Mouse (Mus musculus) heart, embryonic 14.5 days (tissue): ENCODE results near the gene Snx30. TPM values are rescaled to one million over a fixed set of nuclear protein-coding genes. Genes with fewer than 3 reads are reported as not detected.

Source experiments
- ATAC-seq: fragments of 200-750 bp; cut with Nextera tagmentation; 2 replicates; pipeline ENCODE4 v1.8.0; 2017; ENCODE audit warnings: low read depth, moderate TSS enrichment; ENCODE audit not compliant: insufficient number of reproducible peaks, insufficient read depth, low FRiP score
- H3K27ac ChIP-seq, 2 experiments: fragments of 200-500 bp in 1 of 2; fragments of 300-500 bp in 1 of 2; sonication (generic) in 1 of 2; replicated peaks in 1 of 2; 2 replicates each; pipeline ENCODE4 v1.5.1; 2012 to 2014; ENCODE audit warnings: low read depth in 2 of 2, low read length in 2 of 2, control low read depth in 1 of 2, mild to moderate bottlenecking in 1 of 2, mixed read lengths in 1 of 2; ENCODE audit not compliant: control insufficient read depth in 1 of 2, insufficient read depth in 1 of 2
- H3K27me3 ChIP-seq: fragments of 300-500 bp; sonication (generic); 2 replicates; pipeline ENCODE4 v1.6.1; 2014; ENCODE audit warnings: mild to moderate bottlenecking, low read length, control low read depth; ENCODE audit not compliant: control insufficient read depth, insufficient read depth
- H3K36me3 ChIP-seq: fragments of 300-500 bp; sonication (generic); 2 replicates; pipeline ENCODE4 v1.6.1; 2014; ENCODE audit warnings: mild to moderate bottlenecking, control low read depth, low read length, mixed read lengths; ENCODE audit not compliant: control insufficient read depth, insufficient read depth
- H3K4me1 ChIP-seq, 2 experiments: fragments of 200-500 bp in 1 of 2; fragments of 300-500 bp in 1 of 2; sonication (generic) in 1 of 2; 2 replicates each; pipeline ENCODE4 v1.6.1; 2012 to 2014; ENCODE audit warnings: low read length in 2 of 2, control low read depth in 1 of 2, mixed read lengths in 1 of 2; ENCODE audit not compliant: control insufficient read depth in 2 of 2, insufficient read depth in 2 of 2
- H3K4me2 ChIP-seq: fragments of 300-500 bp; sonication (generic); 2 replicates; pipeline ENCODE4 v1.6.1; 2014; ENCODE audit warnings: mild to moderate bottlenecking, low read length
- H3K4me3 ChIP-seq, 2 experiments: fragments of 200-500 bp in 1 of 2; fragments of 300-500 bp in 1 of 2; sonication (generic) in 1 of 2; 2 replicates each; pipeline ENCODE4 v1.5.1; 2012 to 2014; ENCODE audit warnings: low read length in 2 of 2, mild to moderate bottlenecking in 2 of 2, control low read depth in 1 of 2, low read depth in 1 of 2, moderate library complexity in 1 of 2; ENCODE audit not compliant: control insufficient read depth in 1 of 2, insufficient read depth in 1 of 2
- H3K9ac ChIP-seq: fragments of 300-500 bp; sonication (generic); 2 replicates; pipeline ENCODE4 v1.6.1; 2014; ENCODE audit warnings: mild to moderate bottlenecking, low read length
- H3K9me3 ChIP-seq: fragments of 300-500 bp; sonication (generic); 2 replicates; pipeline ENCODE4 v1.6.1; 2016; ENCODE audit warnings: low read length, control low read depth; ENCODE audit not compliant: control insufficient read depth
- WGBS: fragments of 180-500 bp; shearing (Covaris S2); extraction: QIAGEN DNeasy Blood & Tissue Kit; methylation state at CpG from one replicate; pipeline ENCODE4 v1.1.7; 2014; 5-methylcytosine and 5-hydroxymethylcytosine counted together
- polyA plus RNA-seq: library from polyadenylated mRNA; unstranded; fragments of >200 nt; fragmentation: Nextera tagmentation; extraction: Ambion mirVana; gene quantifications from 2 replicates; pipeline ENCODE4 v1.2.1, GENCODE M21; 2014

Gene Snx30
- 6.3 and 6.6 TPM in 2 replicates for polyA plus RNA-seq

- Histone ChIP-seq H3K4me1 (peaks cover 6 to 15% of the 10 kb centered on the region in 2 experiments), H3K4me2 (peak within 1 kb of the TSS; percentile 91), H3K9ac (peak within 1 kb of the TSS; percentile 86), H3K36me3 (no peaks in the 10 kb centered on the region), H3K9me3 (no peaks in the 10 kb centered on the region), H3K4me3 (peak within 1 kb of the TSS; percentile 87 to 89), H3K27me3 (no peaks in the 10 kb centered on the region), H3K27ac (peak within 1 kb of the TSS; percentile 64 to 81)
- peak; percentile 92 for ATAC-seq
- WGBS = 3% methylated on average over 41 of the region's 45 CpGs
These were observed at the start of gene Snx30 for GRCm38 (mm10) chr4:59805181-59805967. Snx30 (plus strand) TSS chr4:59805840.

GRCm38 (mm10) chr4:59756332-59757082 lies 49.1 kb upstream of the Snx30 start:
- 62% methylated on average over 9 of the region's 9 CpGs for WGBS
- H3K27me3 ChIP-seq = no peaks in the 10 kb centered on the region
- H3K4me3 ChIP-seq = no peak overlapping the region
- H3K36me3 ChIP-seq = peaks cover 10% of the 10 kb centered on the region
- no peak overlapping the region for H3K27ac ChIP-seq
- H3K4me2 ChIP-seq = no peak overlapping the region
- no peak overlapping the region for H3K9ac ChIP-seq
- no peak for ATAC-seq
- peaks cover 4 to 14% of the 10 kb centered on the region in 2 experiments; a peak in 2 of 4 replicates for H3K4me1 ChIP-seq
- H3K9me3 ChIP-seq = no peaks in the 10 kb centered on the region

GRCm38 (mm10) chr4:59757452-59758435 lies 47.9 kb upstream of the Snx30 start:
- peaks cover 4 to 14% of the 10 kb centered on the region in 2 experiments; a peak in 2 of 4 replicates for H3K4me1 ChIP-seq
- 83% methylated on average over 12 of the region's 12 CpGs for WGBS
- ATAC-seq = no peak
- H3K4me2 ChIP-seq = no peak overlapping the region
- no peaks in the 10 kb centered on the region for H3K9me3 ChIP-seq
- H3K27ac ChIP-seq = no peak overlapping the region
- H3K27me3 ChIP-seq = no peaks in the 10 kb centered on the region
- H3K36me3 ChIP-seq = peaks cover 3% of the 10 kb centered on the region; the same call in 1 of the 2 replicates
- H3K4me3 ChIP-seq = no peak overlapping the region
- H3K9ac ChIP-seq = no peak overlapping the region

GRCm38 (mm10) chr4:59760016-59760415 lies 45.6 kb upstream of the Snx30 start:
- H3K4me2 ChIP-seq = no peak overlapping the region
- peaks cover 4 to 10% of the 10 kb centered on the region in 2 experiments; a peak in 3 of 4 replicates for H3K4me1 ChIP-seq
- no peak overlapping the region for H3K4me3 ChIP-seq
- no peaks in the 10 kb centered on the region for H3K27me3 ChIP-seq
- 63% methylated on average over 4 of the region's 4 CpGs for WGBS
- no peak overlapping the region for H3K27ac ChIP-seq
- no peak overlapping the region for H3K9ac ChIP-seq
- no peak for ATAC-seq
- no peaks in the 10 kb centered on the region for H3K36me3 ChIP-seq
- no peaks in the 10 kb centered on the region for H3K9me3 ChIP-seq

GRCm38 (mm10) chr4:59760636-59761364 lies 44.8 kb upstream of the Snx30 start:
- WGBS = 59% methylated on average over 10 of the region's 10 CpGs
- H3K4me1 ChIP-seq = peaks cover 4 to 17% of the 10 kb centered on the region in 2 experiments; a peak in 3 of 4 replicates
- H3K27me3 ChIP-seq = no peaks in the 10 kb centered on the region
- H3K4me2 ChIP-seq = no peak overlapping the region
- ATAC-seq = no peak
- H3K27ac ChIP-seq = no peak overlapping the region; a peak in 1 of 4 replicates
- no peak overlapping the region for H3K4me3 ChIP-seq
- H3K9ac ChIP-seq = no peak overlapping the region
- H3K9me3 ChIP-seq = no peaks in the 10 kb centered on the region
- H3K36me3 ChIP-seq = no peaks in the 10 kb centered on the region

- no peak overlapping the region for H3K4me3 ChIP-seq
- H3K9ac ChIP-seq = no peak overlapping the region
- H3K27ac ChIP-seq = no peak overlapping the region
- 67% methylated on average over 4 of the region's 4 CpGs for WGBS
- H3K36me3 ChIP-seq = no peaks in the 10 kb centered on the region
- no peaks in the 10 kb centered on the region for H3K9me3 ChIP-seq
- no peak for ATAC-seq
- peaks cover 4 to 22% of the 10 kb centered on the region in 2 experiments; a peak in 3 of 4 replicates for H3K4me1 ChIP-seq
- no peaks in the 10 kb centered on the region for H3K27me3 ChIP-seq
- no peak overlapping the region for H3K4me2 ChIP-seq
These were observed 44.3 kb upstream of the Snx30 start for GRCm38 (mm10) chr4:59761365-59761729.
